Mouse (Mus musculus): ENCODE measurements around the gene Arid1b. TPM values are rescaled to one million over a fixed set of nuclear protein-coding genes. Genes with fewer than 3 reads are reported as not detected.
A peak's percentile ranks its signal among the peaks of the same experiment; 100 is the strongest.

Arid1b gene
- polyA plus RNA-seq, 2 experiments = 14.7 to 20.5 TPM

GRCm38 (mm10) chr17:5247737-5248136, 253.6 kb downstream of the Arid1b start:
- DNase-seq (ENCODE audit: low spot score) (no peak), ATAC-seq (ENCODE audit: low FRiP score, low read depth) (no peak)

GRCm38 (mm10) chr17:5248957-5249656, 255.0 kb downstream of the Arid1b start:
- DNase-seq (ENCODE audit: low spot score) = no peak
- 36% methylated on average over 17 of the region's 17 CpGs for WGBS
- Histone ChIP-seq H3K27me3 (ENCODE audit: control insufficient read depth, insufficient read depth, low read length) (no peaks in the 10 kb centered on the region), H3K27ac (replicated peaks; ENCODE audit: low read depth, low read length) (0 out of 2 replicates have a peak overlapping the region, but pooled peaks have one; percentile 5), H3K9ac (ENCODE audit: low read depth, low read length, severe bottlenecking) (no peak overlapping the region), H3K36me3 (ENCODE audit: control insufficient read depth, insufficient read depth, low read length) (no peaks in the 10 kb centered on the region), H3K4me1 (ENCODE audit: control insufficient read depth, insufficient read depth, low read length) (peaks cover 10% of the 10 kb centered on the region; the same call in 1 of the 2 replicates), H3K4me3 (replicated peaks; ENCODE audit: low read length) (no peak overlapping the region), H3K9me3 (ENCODE audit: control insufficient read depth, low read length) (no peaks in the 10 kb centered on the region), H3K4me2 (replicated peaks; ENCODE audit: low read depth, low read length, severe bottlenecking) (no peak overlapping the region)
- no peak for ATAC-seq (ENCODE audit: low FRiP score, low read depth)
- no peak for TF ChIP-seq POLR2A (IDR thresholded peaks at IDR 0.05; ENCODE audit: borderline replicate concordance, extremely low read depth, insufficient read depth, insufficient read length)

More at GRCm38 (mm10) chr17:5247737-5248136, 253.6 kb downstream of the Arid1b start:
- Histone ChIP-seq H3K27ac (replicated peaks; ENCODE audit: low read depth, low read length) (no peak overlapping the region), H3K4me3 (replicated peaks; ENCODE audit: low read length) (no peak overlapping the region), H3K36me3 (ENCODE audit: control insufficient read depth, insufficient read depth, low read length) (peaks cover 8% of the 10 kb centered on the region; the same call in 1 of the 2 replicates), H3K4me2 (replicated peaks; ENCODE audit: low read depth, low read length, severe bottlenecking) (no peak overlapping the region), H3K4me1 (ENCODE audit: control insufficient read depth, insufficient read depth, low read length) (peaks cover 10% of the 10 kb centered on the region; the same call in 1 of the 2 replicates), H3K9ac (ENCODE audit: low read depth, low read length, severe bottlenecking) (no peak overlapping the region), H3K27me3 (ENCODE audit: control insufficient read depth, insufficient read depth, low read length) (no peaks in the 10 kb centered on the region), H3K9me3 (ENCODE audit: control insufficient read depth, low read length) (no peaks in the 10 kb centered on the region)
- no peak for TF ChIP-seq POLR2A (IDR thresholded peaks at IDR 0.05; ENCODE audit: borderline replicate concordance, extremely low read depth, insufficient read depth, insufficient read length)
- WGBS = 83% methylated on average over 15 of the region's 15 CpGs

GRCm38 (mm10) chr17:5249681-5250180, 255.6 kb downstream of the Arid1b start:
- H3K27me3 ChIP-seq (ENCODE audit: control insufficient read depth, insufficient read depth, low read length) = no peaks in the 10 kb centered on the region
- ATAC-seq (ENCODE audit: low FRiP score, low read depth) (no peak), DNase-seq (ENCODE audit: low spot score) (no peak)
- no peaks in the 10 kb centered on the region for H3K36me3 ChIP-seq (ENCODE audit: control insufficient read depth, insufficient read depth, low read length)
- no peak overlapping the region for H3K27ac ChIP-seq (replicated peaks; ENCODE audit: low read depth, low read length)
- H3K4me3 ChIP-seq (replicated peaks; ENCODE audit: low read length) = no peak overlapping the region
- no peak for TF ChIP-seq POLR2A (IDR thresholded peaks at IDR 0.05; ENCODE audit: borderline replicate concordance, extremely low read depth, insufficient read depth, insufficient read length)
- peaks cover 10% of the 10 kb centered on the region; the same call in 1 of the 2 replicates for H3K4me1 ChIP-seq (ENCODE audit: control insufficient read depth, insufficient read depth, low read length)
- no peak overlapping the region for H3K9ac ChIP-seq (ENCODE audit: low read depth, low read length, severe bottlenecking)
- H3K4me2 ChIP-seq (replicated peaks; ENCODE audit: low read depth, low read length, severe bottlenecking) = no peak overlapping the region
- 79% methylated on average over 9 of the region's 9 CpGs for WGBS
- no peaks in the 10 kb centered on the region for H3K9me3 ChIP-seq (ENCODE audit: control insufficient read depth, low read length)

GRCm38 (mm10) chr17:5252436-5252835, 258.3 kb downstream of the Arid1b start:
- DNase-seq (ENCODE audit: low spot score) = peak; percentile 44
- no peak overlapping the region for H3K4me2 ChIP-seq (replicated peaks; ENCODE audit: low read depth, low read length, severe bottlenecking)
- H3K4me3 ChIP-seq (replicated peaks; ENCODE audit: low read length) = no peak overlapping the region
- H3K27me3 ChIP-seq (ENCODE audit: control insufficient read depth, insufficient read depth, low read length) = no peaks in the 10 kb centered on the region
- no peak overlapping the region for H3K27ac ChIP-seq (replicated peaks; ENCODE audit: low read depth, low read length)
- H3K9ac ChIP-seq (ENCODE audit: low read depth, low read length, severe bottlenecking) = no peak overlapping the region
- H3K9me3 ChIP-seq (ENCODE audit: control insufficient read depth, low read length) = no peaks in the 10 kb centered on the region
- TF ChIP-seq POLR2A (IDR thresholded peaks at IDR 0.05; ENCODE audit: borderline replicate concordance, extremely low read depth, insufficient read depth, insufficient read length) = no peak
- no peaks in the 10 kb centered on the region for H3K36me3 ChIP-seq (ENCODE audit: control insufficient read depth, insufficient read depth, low read length)
- ATAC-seq (ENCODE audit: low FRiP score, low read depth) = no peak
- WGBS = 27% methylated on average over 3 of the region's 3 CpGs
- peaks cover 13% of the 10 kb centered on the region; the same call in 1 of the 2 replicates for H3K4me1 ChIP-seq (ENCODE audit: control insufficient read depth, insufficient read depth, low read length)

- 69% methylated on average over 16 of the region's 16 CpGs for WGBS
- Histone ChIP-seq H3K4me3 (replicated peaks; ENCODE audit: low read length) (no peak overlapping the region), H3K9ac (ENCODE audit: low read depth, low read length, severe bottlenecking) (no peak overlapping the region), H3K9me3 (ENCODE audit: control insufficient read depth, low read length) (no peaks in the 10 kb centered on the region), H3K27ac (replicated peaks; ENCODE audit: low read depth, low read length) (no peak overlapping the region), H3K4me2 (replicated peaks; ENCODE audit: low read depth, low read length, severe bottlenecking) (no peak overlapping the region), H3K27me3 (ENCODE audit: control insufficient read depth, insufficient read depth, low read length) (no peaks in the 10 kb centered on the region), H3K36me3 (ENCODE audit: control insufficient read depth, insufficient read depth, low read length) (no peaks in the 10 kb centered on the region), H3K4me1 (ENCODE audit: control insufficient read depth, insufficient read depth, low read length) (0 out of 2 replicates have a peak, but pooled peaks cover 2% of the 10 kb centered on the region)
- DNase-seq (ENCODE audit: low spot score) (no peak), ATAC-seq (ENCODE audit: low FRiP score, low read depth) (no peak)
- no peak for TF ChIP-seq POLR2A (IDR thresholded peaks at IDR 0.05; ENCODE audit: borderline replicate concordance, extremely low read depth, insufficient read depth, insufficient read length)
Measured at GRCm38 (mm10) chr17:5254717-5255617, 260.8 kb downstream of the Arid1b start.

All from limb, embryonic 14.5 days (tissue).